Mouse (Mus musculus) yolk sac, embryonic 10.5 days (tissue): ENCODE results near the gene Bcar3.
A peak's percentile ranks its signal among the peaks of the same experiment; 100 is the strongest.
"Not testable (repeated sequence)": the region's sequence is repeated elsewhere in the genome, so short reads cannot be mapped to it uniquely, and the experiment has no call there.

Source experiments
- DNase-seq: peaks from one replicate; pipeline ENCODE4 v3.0.0-alpha.2; 2017; ENCODE audit warnings: low spot score

Bcar3 gene

GRCm38 (mm10) chr3:122293954-122294850 lies at the start of gene Bcar3:
Gene Bcar3 (plus strand): TSS chr3:122294136.
- DNase-seq, result peak; percentile 86

DNA sequence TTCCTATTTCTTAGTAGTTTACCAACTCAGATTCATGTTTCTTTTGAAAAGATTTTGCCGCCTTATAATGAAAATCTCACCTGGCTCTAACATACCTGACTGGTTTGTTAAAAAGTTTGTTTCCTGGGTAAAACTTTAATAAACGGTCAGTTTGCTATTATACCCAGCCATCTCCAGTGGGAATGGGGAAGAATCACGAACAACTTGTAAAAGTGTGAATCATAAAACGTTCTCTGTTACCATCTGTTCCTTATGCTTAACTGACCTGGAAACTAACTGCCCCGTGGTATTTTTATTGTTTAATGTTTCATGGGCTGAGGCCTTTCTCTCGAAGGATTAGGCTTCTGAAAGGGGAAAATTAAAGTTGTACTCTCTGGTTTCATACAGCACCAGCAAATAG lies 49.2 kb upstream of the Bcar3 start:
- no peak for DNase-seq

DNA sequence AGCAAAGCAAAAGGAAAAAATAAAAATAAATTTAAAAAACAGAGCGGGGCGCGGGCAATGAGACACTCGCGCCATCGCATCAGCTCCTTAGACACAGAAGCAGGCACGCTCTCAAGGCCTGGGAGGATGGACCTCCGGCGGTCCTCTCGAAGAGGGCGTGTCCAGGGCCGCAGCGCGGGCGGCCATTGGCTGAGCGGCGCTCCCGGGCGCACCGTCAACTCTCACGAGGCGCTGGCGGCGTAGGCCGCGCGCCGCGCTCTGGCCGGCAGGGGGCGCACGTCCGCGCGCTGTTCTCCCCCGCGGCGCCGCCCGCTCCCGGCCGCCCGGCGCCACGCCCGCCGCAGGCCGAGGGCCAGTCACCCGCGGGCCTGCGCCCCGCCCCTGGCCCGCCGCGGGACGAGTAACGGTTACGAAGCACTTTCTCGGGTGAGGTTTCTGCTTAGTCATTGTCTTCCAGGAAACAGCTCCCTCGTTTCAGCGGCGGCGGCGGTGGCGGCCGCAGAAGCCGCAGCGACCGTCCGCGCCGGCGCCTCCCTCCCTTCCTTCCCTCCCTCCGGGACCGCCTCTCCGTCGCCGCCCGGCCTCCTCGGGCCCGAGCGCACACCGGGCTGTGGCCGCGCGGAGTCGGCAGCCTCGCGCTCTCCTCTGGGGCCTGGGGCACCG lies 48.6 kb upstream of the Bcar3 start, which contains the start of gene Gclm:
Gene Gclm (plus strand): TSS at position 343 of the 663 bp plus-strand sequence.
- peak; percentile 93 for DNase-seq

GRCm38 (mm10) chr3:122245878-122246332 lies 48.0 kb upstream of the Bcar3 start:
- peak; percentile 60 for DNase-seq

GRCm38 (mm10) chr3:122246406-122246805 lies 47.5 kb upstream of the Bcar3 start:
- DNase-seq, result no peak

- peak; percentile 60 for DNase-seq
Observed at GRCm38 (mm10) chr3:122246986-122247767, 46.8 kb upstream of the Bcar3 start.

- peak; percentile 53 for DNase-seq
Observed at GRCm38 (mm10) chr3:122247768-122248100, 46.2 kb upstream of the Bcar3 start.

DNA sequence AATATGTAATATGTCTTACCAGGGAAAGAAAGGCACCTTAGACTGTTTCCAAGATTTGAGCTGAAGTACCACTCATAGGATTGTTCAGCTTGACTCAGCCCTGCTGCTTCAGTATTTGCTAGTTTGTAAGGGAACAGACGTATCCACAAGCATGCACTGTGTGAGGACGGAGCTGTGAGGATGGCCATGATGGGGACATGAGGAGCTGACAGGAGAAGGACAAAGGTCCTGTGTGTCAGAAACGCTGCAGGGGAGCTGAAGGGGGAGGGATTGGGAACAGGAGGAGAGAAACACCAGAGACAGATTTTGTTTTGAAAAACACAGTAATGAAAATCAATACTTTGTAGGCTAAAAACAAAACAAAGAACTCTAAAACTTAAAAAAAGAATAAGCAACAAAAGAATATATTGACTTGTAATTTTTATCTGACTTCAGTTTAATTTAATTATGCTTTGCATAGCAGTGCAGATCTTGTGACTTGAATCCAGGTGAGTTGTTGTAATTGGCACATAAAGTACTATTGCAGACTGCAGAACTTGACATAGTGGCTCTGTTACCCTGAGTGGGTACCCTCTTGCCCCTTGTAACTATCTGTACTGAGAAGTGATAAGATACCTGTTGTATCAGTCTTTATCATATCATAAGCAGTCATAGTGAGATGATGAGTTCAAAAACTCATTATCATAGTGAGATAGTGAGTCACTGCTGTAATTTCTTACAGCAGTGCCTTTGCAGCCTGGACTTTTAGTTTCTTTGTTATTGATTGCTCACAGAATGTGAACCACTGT lies 41.3 kb upstream of the Bcar3 start:
- DNase-seq, result no peak

DNA sequence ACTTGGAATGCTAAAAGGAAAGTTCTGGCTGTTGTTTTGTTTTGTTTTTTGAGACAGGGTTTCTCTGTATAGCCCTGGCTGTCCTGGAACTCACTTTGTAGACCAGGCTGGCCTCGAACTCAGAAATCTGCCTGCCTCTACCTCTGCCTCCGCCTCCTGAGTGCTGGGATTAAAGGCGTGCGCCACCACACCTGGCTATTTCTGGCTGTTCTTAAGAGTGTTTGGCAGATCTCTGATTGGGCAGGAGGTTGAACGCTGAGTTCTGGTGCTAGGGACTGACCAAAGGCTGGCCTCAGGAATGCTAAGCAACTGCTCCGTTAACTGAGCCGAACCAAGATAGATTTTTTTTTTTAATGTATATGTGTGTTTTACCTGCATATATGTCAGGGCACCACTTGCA lies 39.9 kb upstream of the Bcar3 start:
- DNase-seq, result not testable (repeated sequence)

DNA sequence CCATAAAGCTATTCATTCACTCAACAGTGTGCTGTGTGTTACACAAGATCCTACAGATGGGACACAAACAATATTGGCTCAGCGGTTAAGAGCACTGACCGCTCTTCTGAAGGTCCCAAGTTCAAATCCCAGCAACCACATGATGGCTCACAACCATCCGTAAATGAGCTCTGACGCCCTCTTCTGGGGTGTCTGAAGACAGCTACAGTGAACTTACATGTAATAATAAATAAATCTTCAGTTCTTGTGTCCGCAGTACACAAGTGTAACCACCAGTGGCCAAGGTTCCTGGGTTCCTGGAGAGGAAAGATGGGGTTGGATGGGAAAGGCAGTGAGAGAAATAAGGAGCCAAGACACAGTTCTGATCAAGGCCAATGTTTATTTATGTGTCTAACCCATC lies 23.9 kb upstream of the Bcar3 start:
- DNase-seq, result no peak

DNA sequence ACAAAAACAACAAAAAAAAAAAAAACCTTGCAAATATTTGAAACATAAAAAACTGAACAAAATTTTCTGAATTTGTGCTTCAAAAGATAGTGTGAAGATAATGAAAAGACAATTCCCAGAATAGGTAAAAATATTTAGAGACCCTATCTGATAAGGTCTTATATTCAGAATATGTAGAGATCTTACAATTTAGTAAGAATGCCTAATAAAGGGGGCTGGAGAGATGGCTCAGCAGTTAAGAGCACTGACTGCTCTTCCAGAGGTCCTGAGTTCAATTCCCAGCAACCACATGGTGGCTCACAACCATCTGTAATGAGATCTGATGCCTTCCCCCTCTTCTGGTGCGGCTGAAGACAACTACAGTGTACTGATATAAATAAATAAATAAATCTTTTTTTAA lies 21.4 kb upstream of the Bcar3 start:
- DNase-seq, result not testable (repeated sequence)

GRCm38 (mm10) chr3:122273407-122274240 lies 20.3 kb upstream of the Bcar3 start:
- DNase-seq, result no peak

DNA sequence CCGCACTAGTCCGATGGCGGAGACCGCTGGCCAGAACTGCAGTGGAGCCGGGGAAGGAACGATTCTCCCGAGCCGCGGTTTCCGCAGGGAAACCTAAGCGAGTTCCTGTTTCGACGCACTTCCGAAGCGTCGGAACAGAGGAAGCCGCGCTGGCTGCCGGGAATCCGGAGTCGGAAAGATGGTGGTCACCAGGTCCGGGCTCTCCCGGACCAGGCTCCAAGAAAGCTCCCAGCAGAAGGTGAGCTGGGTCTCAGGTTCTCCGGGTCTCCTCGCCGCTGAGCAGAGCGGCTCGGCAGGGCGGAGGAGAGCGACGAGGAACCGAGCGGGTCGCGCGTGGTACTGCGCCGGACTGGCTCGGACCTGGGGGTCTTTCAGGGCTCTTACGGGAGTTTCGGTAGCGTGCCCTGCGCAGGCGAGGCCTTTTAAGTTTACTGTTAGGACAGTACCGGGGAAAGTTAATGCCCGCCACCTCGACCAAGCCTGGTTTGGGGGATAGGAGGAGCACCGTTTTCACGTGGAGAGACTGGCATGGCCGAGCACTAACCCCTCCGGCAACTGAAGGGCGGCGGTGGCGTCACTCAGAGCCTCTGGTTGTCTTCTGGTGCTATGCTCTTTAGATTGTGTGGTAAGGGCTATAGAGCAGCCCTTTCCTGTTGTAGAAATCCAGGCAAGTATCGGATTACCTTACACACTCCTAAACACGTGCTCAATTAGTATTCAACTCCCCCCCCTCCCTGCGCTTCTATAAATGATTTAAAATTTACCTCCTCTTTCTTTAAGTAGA lies 19.5 kb upstream of the Bcar3 start, which contains the start of gene Dnttip2:
Gene Dnttip2 (plus strand): TSS at position 148 of the 784 bp plus-strand sequence.
- peak; percentile 94 for DNase-seq

GRCm38 (mm10) chr3:122275111-122275510 lies 18.8 kb upstream of the Bcar3 start:
- no peak for DNase-seq

DNA sequence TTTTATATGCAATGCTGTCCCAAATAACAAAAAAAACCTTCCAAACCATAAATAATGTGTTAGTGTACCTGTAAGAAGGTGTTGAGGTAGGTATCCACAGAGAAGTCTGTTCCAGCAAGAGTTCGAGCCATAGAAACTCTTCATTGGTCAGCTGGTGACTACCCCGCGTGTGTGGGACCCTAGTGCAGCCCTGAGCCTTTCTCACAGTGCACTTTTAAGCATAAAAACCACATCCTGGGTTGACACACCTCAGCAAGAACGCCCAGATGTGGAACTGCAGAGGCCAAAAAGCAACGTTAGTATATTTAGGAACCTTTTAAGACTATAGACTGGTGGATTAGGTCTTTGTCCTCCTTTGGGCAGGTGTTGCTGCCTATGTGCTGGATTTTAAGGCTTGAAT lies 6.7 kb upstream of the Bcar3 start:
- DNase-seq, result no peak

- DNase-seq, result peak; percentile 76
Observed at GRCm38 (mm10) chr3:122288613-122289195, 5.2 kb upstream of the Bcar3 start.

GRCm38 (mm10) chr3:122289344-122289743 lies 4.6 kb upstream of the Bcar3 start:
- DNase-seq, result not testable (repeated sequence)

DNA sequence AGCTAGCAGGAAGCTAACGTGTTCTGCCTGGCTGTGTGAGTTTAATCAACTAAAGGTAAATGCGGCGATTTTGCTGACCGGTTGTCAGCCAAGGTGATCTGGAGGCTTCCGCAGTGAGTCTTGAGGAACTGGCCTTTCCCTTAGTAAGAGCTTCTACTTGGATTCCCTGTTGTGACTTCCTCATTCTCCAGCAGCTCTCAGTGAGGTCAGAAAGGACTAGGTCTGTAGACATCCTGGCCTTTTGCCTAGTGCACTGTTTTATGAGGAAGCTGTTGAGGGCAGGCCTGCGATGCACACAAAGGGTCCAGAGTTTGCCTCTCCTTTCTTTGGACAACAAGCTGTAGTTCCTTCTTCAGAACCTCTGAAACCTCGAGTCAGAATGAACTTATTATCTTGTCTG lies 3.2 kb upstream of the Bcar3 start:
- DNase-seq, result peak; percentile 36

DNA sequence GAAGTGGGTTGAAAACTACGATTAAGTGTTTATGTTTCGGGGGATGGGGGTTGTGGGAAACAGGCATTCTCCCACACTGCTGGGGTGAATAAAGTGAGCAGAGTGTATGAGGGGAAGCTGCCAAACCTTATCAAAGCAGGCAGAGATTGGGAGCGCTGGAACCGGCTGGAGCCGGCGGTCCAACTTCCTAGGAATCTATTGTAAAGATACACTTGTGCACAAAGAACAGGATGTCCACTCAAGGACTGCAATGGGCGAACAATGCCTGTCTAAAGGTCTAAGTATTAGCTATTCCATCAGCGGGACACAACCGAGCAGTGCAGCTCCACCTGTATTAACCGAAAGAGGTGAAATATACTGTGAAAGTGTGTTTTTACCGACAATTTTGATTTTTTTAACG lies 2.1 kb upstream of the Bcar3 start:
- DNase-seq, result peak; percentile 46
